Mouse (Mus musculus) neutrophil, adult 5-6 weeks (primary cell): ENCODE data around the gene Pitpnm3. TPM values are rescaled to one million over a fixed set of nuclear protein-coding genes. Genes with fewer than 3 reads are reported as not detected.
A peak's percentile ranks its signal among the peaks of the same experiment; 100 is the strongest.

ENCODE experiments used
- ATAC-seq: fragments of 151-379, 151-347 bp; 2 replicates; pipeline ENCODE4 v1.8.0; 2017; ENCODE audit warnings: mild to moderate bottlenecking, moderate TSS enrichment; ENCODE audit not compliant: insufficient number of reproducible peaks, poor library complexity, low FRiP score, severe bottlenecking; ENCODE audit errors: extremely low read depth
- total RNA-seq: library from RNA; stranded (forward); fragments of 200-1000 nt; gene quantifications from 2 replicates; pipeline ENCODE4 v1.2.3, GENCODE M21; 2017

The Pitpnm3 gene
- total RNA-seq, 1 experiment from 2014 or later = not detected

- no peak for ATAC-seq
These were observed 103.0 kb downstream of the Pitpnm3 start for GRCm38 (mm10) chr11:72032589-72032988.

- ATAC-seq = no peak
These were observed 103.5 kb downstream of the Pitpnm3 start for GRCm38 (mm10) chr11:72032091-72032490.

- no peak for ATAC-seq
These were observed 104.2 kb downstream of the Pitpnm3 start for GRCm38 (mm10) chr11:72031353-72031752.

GRCm38 (mm10) chr11:72029143-72029542, 106.4 kb downstream of the Pitpnm3 start:
- no peak for ATAC-seq

- no peak for ATAC-seq
These were observed 107.7 kb downstream of the Pitpnm3 start for GRCm38 (mm10) chr11:72027836-72028235.

- no peak for ATAC-seq
These were observed 109.1 kb downstream of the Pitpnm3 start for GRCm38 (mm10) chr11:72026516-72026915.

GRCm38 (mm10) chr11:72025843-72026242, 109.7 kb downstream of the Pitpnm3 start:
- no peak for ATAC-seq

- ATAC-seq = peak; percentile 42; the same call in 1 of the 2 replicates
These were observed 111.3 kb downstream of the Pitpnm3 start for GRCm38 (mm10) chr11:72024193-72024781.

GRCm38 (mm10) chr11:72023581-72023980, 112.0 kb downstream of the Pitpnm3 start:
- ATAC-seq = no peak

- ATAC-seq = no peak
These were observed 112.8 kb downstream of the Pitpnm3 start for GRCm38 (mm10) chr11:72022827-72023226.

GRCm38 (mm10) chr11:72021015-72021414, 114.6 kb downstream of the Pitpnm3 start:
- ATAC-seq = no peak

- no peak for ATAC-seq
These were observed 118.4 kb downstream of the Pitpnm3 start for GRCm38 (mm10) chr11:72017253-72017601.

- ATAC-seq = no peak
These were observed 118.9 kb downstream of the Pitpnm3 start for GRCm38 (mm10) chr11:72016518-72017252.

- no peak for ATAC-seq
These were observed 120.9 kb downstream of the Pitpnm3 start for GRCm38 (mm10) chr11:72014674-72015073.

GRCm38 (mm10) chr11:72011955-72012354, 123.6 kb downstream of the Pitpnm3 start:
- ATAC-seq = no peak

GRCm38 (mm10) chr11:72010940-72011722, 124.4 kb downstream of the Pitpnm3 start:
- ATAC-seq = no peak

- no peak for ATAC-seq
These were observed 125.2 kb downstream of the Pitpnm3 start for GRCm38 (mm10) chr11:72010367-72010766.

- ATAC-seq = no peak
These were observed 130.0 kb downstream of the Pitpnm3 start for GRCm38 (mm10) chr11:72005547-72005946.

- ATAC-seq = no peak
These were observed 132.4 kb downstream of the Pitpnm3 start for GRCm38 (mm10) chr11:72003171-72003570.
